Mouse (Mus musculus) G1E (cell line): ENCODE data around the gene Plekhb1.

Experiments used
- CTCF ChIP-seq: IDR thresholded peaks from 2 replicates; pipeline ENCODE4 v1.5.1; 2012; ENCODE audit warnings: low read depth, low read length, inconsistent platforms, mixed read lengths
- GATA1 ChIP-seq: IDR thresholded peaks from 2 replicates; pipeline ENCODE4 v1.6.1; 2012; ENCODE audit warnings: borderline replicate concordance, low read length, inconsistent platforms, mixed read lengths

DNA sequence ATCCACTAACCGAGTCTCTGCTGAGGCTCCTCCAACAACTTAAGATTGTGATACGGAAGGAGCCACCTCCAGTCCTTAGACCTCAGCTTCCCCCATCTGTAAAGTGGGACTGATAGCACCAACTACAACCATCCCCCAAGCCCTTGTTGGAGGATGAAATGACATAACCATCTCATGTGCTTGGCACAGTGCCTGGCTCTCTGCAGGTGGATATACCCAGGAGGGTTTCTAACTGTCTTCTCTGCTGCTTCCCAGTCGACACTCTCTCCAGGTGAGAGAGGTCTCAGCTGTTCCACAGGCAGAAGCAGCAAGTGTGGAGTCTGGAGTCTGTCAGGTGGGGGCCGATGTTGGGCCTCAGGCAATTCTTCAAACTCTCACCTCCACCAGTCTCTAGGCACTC lies 11.2 kb downstream of the Plekhb1 start:
- TF ChIP-seq GATA1 (no peak), CTCF (no peak)
